Mouse (Mus musculus) lung, postnatal 36 days (tissue): ENCODE measurements at regions not wholly inside any gene's neighbourhood (a gene's known extent, or its start where the extent isn't known, plus 50 kb on each side); places are given as distances from the start of the nearest gene placed in this dataset.

Experiments used
- DNase-seq: peaks from one replicate; pipeline ENCODE4 v3.0.0; 2022; ENCODE audit warnings: mixed read lengths

DNA sequence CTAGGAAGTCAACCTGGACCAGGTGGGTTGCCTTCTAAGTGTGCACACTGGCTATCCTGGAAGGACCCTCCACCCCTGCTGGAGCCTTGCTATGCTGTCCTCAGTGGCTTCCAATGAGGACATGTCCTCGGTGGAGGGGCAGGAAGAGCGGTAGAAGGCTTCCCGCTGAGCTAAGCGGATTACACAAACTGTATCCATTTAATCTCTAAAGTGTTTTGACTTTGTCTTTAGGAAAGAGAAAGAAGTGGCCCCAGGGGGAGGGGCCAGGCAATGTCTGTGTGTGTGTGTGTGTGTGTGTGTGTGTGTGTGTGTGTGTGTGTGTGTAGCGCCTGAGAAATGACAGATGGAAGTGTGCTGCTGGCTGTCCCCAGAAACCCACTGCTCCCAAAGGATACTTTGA is 71.6 kb upstream of the Zc3h12a start:
- DNase-seq: no peak

DNA sequence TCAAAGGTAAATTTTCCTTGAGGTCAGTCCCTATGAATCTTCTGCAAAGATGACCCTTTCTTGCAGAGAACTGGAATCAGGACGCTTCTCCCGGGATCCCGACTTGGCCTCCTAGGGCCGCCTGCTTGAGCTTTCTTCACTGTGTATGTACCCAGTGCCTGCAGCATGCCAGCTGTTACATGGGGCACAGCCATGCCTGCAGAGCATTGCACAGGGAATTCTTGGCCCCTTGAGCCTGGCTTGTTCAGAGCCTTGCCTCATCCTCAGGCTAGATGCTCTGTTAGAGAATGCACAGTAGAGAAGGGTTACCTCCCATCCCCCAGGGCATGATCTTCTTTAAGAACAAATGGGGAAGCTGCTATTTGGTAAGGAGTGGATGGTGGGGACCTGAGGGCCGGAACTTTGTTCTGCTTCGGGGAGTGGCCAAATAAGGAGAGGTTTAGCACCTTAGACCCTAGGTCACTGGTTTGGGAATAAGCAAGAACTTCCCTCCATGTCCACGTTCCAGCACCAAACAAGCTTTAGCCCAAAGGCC is 68.3 kb upstream of the Zc3h12a start:
- DNase-seq: no peak

DNA sequence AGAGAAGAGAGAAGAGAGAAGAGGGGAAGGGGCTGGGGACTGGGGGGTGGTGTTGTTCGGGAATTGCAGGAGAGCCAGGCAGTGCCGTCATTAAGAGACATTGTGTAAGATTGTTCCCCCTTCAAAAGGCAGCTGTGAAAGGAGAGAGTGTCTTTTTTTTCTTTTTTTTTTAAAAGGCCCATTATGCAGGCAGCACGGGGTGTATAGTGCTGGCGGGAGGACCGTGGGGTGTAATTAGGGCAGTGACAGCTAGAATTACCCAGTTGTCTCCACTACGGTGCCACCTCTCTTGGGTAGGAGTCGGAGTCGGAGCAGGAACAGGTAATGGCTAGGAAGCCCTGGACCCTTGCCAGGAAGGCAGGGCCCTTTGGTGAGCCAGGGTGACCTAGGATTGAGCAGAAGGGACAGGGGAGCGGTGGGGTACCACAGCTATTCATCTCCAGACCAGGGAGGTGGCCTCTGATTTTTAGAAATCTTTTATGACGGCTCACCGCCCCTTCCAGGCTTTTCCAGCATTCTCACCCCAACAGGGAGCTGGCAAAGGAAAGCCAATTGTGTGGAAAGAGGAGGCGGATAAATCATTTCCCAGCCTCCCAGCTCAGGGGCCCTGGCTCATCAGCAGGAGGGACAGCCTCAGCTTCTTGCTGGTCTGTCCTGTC is 67.2 kb upstream of the Zc3h12a start:
- no peak for DNase-seq

DNA sequence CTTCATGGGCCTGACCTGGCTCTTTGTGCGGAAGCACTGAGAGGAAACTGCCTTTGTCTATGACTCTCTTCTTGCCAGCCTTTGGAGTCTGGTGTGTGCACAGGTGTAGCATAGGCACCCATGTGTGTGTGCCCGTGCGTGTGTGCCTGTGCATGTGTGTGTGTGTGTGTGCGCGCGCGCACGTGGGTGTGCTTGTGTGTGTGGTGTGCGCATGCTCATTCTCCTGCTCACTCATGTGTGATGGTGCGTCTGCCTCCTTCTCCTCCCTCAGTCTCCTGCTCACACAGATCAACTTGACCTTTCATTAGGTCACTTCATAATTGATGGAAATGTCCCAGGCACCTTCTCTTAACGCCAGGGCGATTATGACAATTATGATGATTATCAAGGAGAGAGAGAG is 66.7 kb upstream of the Zc3h12a start:
- no peak for DNase-seq

- DNase-seq: no peak
Measured at GRCm38 (mm10) chr4:125191680-125192079, 64.0 kb upstream of the Zc3h12a start.

- DNase-seq: no peak
Measured at GRCm38 (mm10) chr4:125191010-125191409, 63.4 kb upstream of the Zc3h12a start.

- DNase-seq: no peak
Measured at GRCm38 (mm10) chr4:125189971-125190370, 62.3 kb upstream of the Zc3h12a start.

DNA sequence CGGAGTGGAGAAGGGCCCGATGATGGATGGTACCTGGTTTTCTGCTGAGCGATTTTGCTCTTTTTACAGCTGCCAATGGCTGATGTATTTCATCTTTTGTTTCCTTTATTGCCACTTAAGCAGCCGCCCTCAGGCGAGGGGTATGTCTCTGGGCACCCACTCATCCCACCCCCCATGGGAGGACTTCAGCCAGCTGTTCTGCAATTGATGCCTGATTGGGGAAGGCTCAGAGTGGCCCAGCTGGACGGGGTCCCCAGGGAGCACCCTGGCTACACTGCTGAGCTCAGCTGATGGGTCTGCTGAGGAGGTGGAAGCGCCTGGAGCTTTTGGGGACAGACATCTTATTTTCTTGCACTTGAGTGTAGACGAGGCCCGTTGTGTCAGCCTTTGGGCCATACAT is 58.6 kb upstream of the Zc3h12a start:
- no peak for DNase-seq

- DNase-seq: no peak
Measured at GRCm38 (mm10) chr4:125185076-125185475, 57.4 kb upstream of the Zc3h12a start.

DNA sequence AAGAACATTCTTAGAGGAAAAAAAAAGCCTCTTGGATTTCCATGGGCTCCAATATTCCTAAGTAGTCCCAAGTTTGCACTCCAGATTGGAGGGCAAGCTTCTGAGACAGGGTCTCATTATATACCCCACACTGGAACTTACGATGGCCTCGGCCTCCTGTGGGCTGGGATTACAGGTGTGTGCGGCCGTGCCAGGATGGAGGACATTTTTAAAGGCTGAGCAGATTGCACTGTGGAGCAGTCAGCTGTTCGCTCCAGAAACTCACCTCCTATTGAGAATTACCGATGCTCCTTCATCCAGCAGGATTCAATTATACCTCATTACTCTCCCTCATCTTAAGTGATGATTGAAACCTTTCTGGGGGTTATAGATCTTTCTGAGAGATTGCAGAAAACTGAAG is 53.3 kb upstream of the Zc3h12a start:
- no peak for DNase-seq

GRCm38 (mm10) chr4:125178552-125178951 is 50.9 kb upstream of the Zc3h12a start:
- no peak for DNase-seq

- no peak for DNase-seq
Measured at GRCm38 (mm10) chr4:125177666-125178065, 50.0 kb upstream of the Zc3h12a start.
